Comparison of ENCODE assay signal across 12 mouse cellular contexts in genomic region chr5:144289769-144290440, GRCm38 (mm10). TPM values are rescaled to one million over a fixed set of nuclear protein-coding genes. Genes with fewer than 3 reads are reported as not detected.
DNase-seq lines count a peak whose midpoint lies in the region; ATAC-seq and TF ChIP-seq lines count a peak whose summit lies in the region.
"Had no signal": no experiment of that assay in that cellular context is flagged by ENCODE, and none has a peak within 500 bp of the region (broad histone marks: within the 10 kb centered on the region; RNA-seq: fewer than 3 reads in every experiment).

No protein-coding gene starts in this region.

- H3K4me2 ChIP-seq in embryonic facial prominence, embryonic 15.5 days (replicated peaks): no peak overlapping the region
- H3K4me2 ChIP-seq in intestine, embryonic 16.5 days (ENCODE audit: low read depth, low read length): no peak overlapping the region
- H3K4me2 ChIP-seq: liver, embryonic 11.5 days had no signal

- no peak for TF ChIP-seq CTCF in heart, adult 2 months (IDR thresholded peaks at IDR 0.05)
- TF ChIP-seq CTCF in C2C12 (IDR thresholded peaks at IDR 0.05; ENCODE audit: control insufficient read depth, insufficient read depth, insufficient read length): no peak

- no peak for TF ChIP-seq POLR2A in heart, adult 2 months (IDR thresholded peaks at IDR 0.05; ENCODE audit: insufficient read depth, low read depth, low read length)

- H3K9me3 ChIP-seq in embryonic facial prominence, embryonic 15.5 days (replicated peaks): no peaks in the 10 kb centered on the region
- H3K9me3 ChIP-seq in intestine, embryonic 16.5 days (ENCODE audit: control insufficient read depth, low read length): no peaks in the 10 kb centered on the region

- H3K36me3 ChIP-seq in heart, adult 2 months (ENCODE audit: control insufficient read depth, insufficient read depth, low read length): no peaks in the 10 kb centered on the region
- no peaks in the 10 kb centered on the region for H3K36me3 ChIP-seq in C2C12 (ENCODE audit: control insufficient read depth, insufficient read depth)
- no peaks in the 10 kb centered on the region for H3K36me3 ChIP-seq in embryonic facial prominence, embryonic 15.5 days
- no peaks in the 10 kb centered on the region for H3K36me3 ChIP-seq in intestine, embryonic 16.5 days (ENCODE audit: control insufficient read depth, insufficient read depth, low read length)

- H3K27ac ChIP-seq in heart, adult 2 months: peak overlapping the region; percentile 53
- peak overlapping the region; percentile 34; the same call in 1 of the 2 replicates for H3K27ac ChIP-seq in embryonic facial prominence, embryonic 15.5 days (replicated peaks)
- H3K27ac ChIP-seq in intestine, embryonic 16.5 days (ENCODE audit: low read length): peak overlapping the region; percentile 64

- H3K79me3 ChIP-seq in C2C12 (ENCODE audit: low read depth): no peaks in the 10 kb centered on the region

- H3K4me1 ChIP-seq in heart, adult 2 months (ENCODE audit: control insufficient read depth, insufficient read depth, low read length): peaks cover 7% of the 10 kb centered on the region
- H3K4me1 ChIP-seq in embryonic facial prominence, embryonic 15.5 days: peaks cover 10% of the 10 kb centered on the region
- peaks cover 7% of the 10 kb centered on the region for H3K4me1 ChIP-seq in intestine, embryonic 16.5 days (ENCODE audit: control insufficient read depth, insufficient read depth, low read length)

- 42% methylated on average over 4 of the region's 4 CpGs for WGBS in heart, adult 2 months
- WGBS in embryonic facial prominence, embryonic 15.5 days: 78% methylated on average over 4 of the region's 4 CpGs
- 71% methylated on average over 4 of the region's 4 CpGs for WGBS in intestine, embryonic 16.5 days

- intact Hi-C loops in heart, adult 2 months (cut with DNase I): no loop called here
- intact Hi-C loops in heart, postnatal 25 days (cut with DNase I): loop anchor here (5.0 kb wide), 1 partner anchor 67 kb away; the partner anchor contains the start of gene Baiap2l1

- no peak overlapping the region for H3K4me3 ChIP-seq in heart, adult 2 months
- H3K4me3 ChIP-seq in C2C12 (ENCODE audit: insufficient read depth, poor library complexity, severe bottlenecking): no peak overlapping the region
- no peak overlapping the region for H3K4me3 ChIP-seq in embryonic facial prominence, embryonic 15.5 days (replicated peaks)
- no peak overlapping the region for H3K4me3 ChIP-seq in intestine, embryonic 16.5 days (ENCODE audit: low read length)

- H3K27me3 ChIP-seq in heart, adult 2 months (ENCODE audit: control insufficient read depth, insufficient read depth, low read length): no peaks in the 10 kb centered on the region
- no peaks in the 10 kb centered on the region for H3K27me3 ChIP-seq in C2C12 (ENCODE audit: control insufficient read depth, insufficient read depth, insufficient read length)
- H3K27me3 ChIP-seq in embryonic facial prominence, embryonic 15.5 days: no peaks in the 10 kb centered on the region
- no peaks in the 10 kb centered on the region for H3K27me3 ChIP-seq in intestine, embryonic 16.5 days (replicated peaks; ENCODE audit: control insufficient read depth, insufficient read depth, low read length)

- H3K9ac ChIP-seq in heart, adult 2 months (ENCODE audit: low read depth, low read length): no peak overlapping the region
- H3K9ac ChIP-seq in embryonic facial prominence, embryonic 15.5 days: no peak overlapping the region
- no peak overlapping the region for H3K9ac ChIP-seq in intestine, embryonic 16.5 days (ENCODE audit: low read depth, low read length)

- ATAC-seq in embryonic facial prominence, embryonic 15.5 days (ENCODE audit: insufficient number of reproducible peaks, low FRiP score, low TSS enrichment, low read depth): no peak
- ATAC-seq in intestine, embryonic 16.5 days: peak; percentile 89

- no peaks in the 10 kb centered on the region for H3K79me2 ChIP-seq in heart, adult 2 months (replicated peaks; ENCODE audit: control insufficient read depth, insufficient read depth, low read length)
- H3K79me2 ChIP-seq in C2C12 (ENCODE audit: control insufficient read depth, insufficient read depth): peaks cover 9% of the 10 kb centered on the region

- TF ChIP-seq EP300 in heart, adult 2 months (IDR thresholded peaks at IDR 0.05; ENCODE audit: insufficient read depth, low read depth, low read length): no peak

- H3ac ChIP-seq in C2C12 (ENCODE audit: control insufficient read depth, insufficient read length, low read depth): no peak overlapping the region

- no peak for DNase-seq in heart, adult 2 months
- DNase-seq in heart, postnatal 25 days (ENCODE audit: low spot score): no peak
- DNase-seq in urinary bladder, adult 18-20 months (ENCODE audit: low spot score in 2 of 2): no peak
- no peak for DNase-seq in spleen, postnatal 36 days (ENCODE audit: low spot score in 2 of 2)
- no peak for DNase-seq in thymus, postnatal 4 days
- DNase-seq: cerebellum, adult 11 months; kidney, postnatal 36 days; thymus, postnatal 25 days had no signal

TF ChIP-seq in C2C12, 6 proteins besides CTCF, POLR2A, EP300 and RAD21:
- peak; percentile 49 for TF ChIP-seq USF1 (IDR thresholded peaks at IDR 0.05; ENCODE audit: low read depth)
- TF ChIP-seq MAX (IDR thresholded peaks at IDR 0.05): no peak
- TF ChIP-seq CEBPB (IDR thresholded peaks at IDR 0.05; ENCODE audit: low read depth): no peak
- no peak for TF ChIP-seq MYOD1 (IDR thresholded peaks at IDR 0.05; ENCODE audit: control insufficient read depth, insufficient read length, low read depth)
- TF ChIP-seq FOSL1 (IDR thresholded peaks at IDR 0.05; ENCODE audit: insufficient read depth, low read length, poor library complexity, severe bottlenecking): no peak
- no peak for TF ChIP-seq MYOG (IDR thresholded peaks at IDR 0.05; ENCODE audit: control insufficient read depth, extremely low read depth, insufficient read length)

RNA-seq across cellular contexts. Expression of gene Bri3, which starts 45.7 kb away (rescaled TPM):
- total RNA-seq in heart, adult 2 months (2021): 100 to 1,000 TPM; 129 to 152 TPM
- polyA plus RNA-seq in heart, adult 2 months (2012; rRNA removed): 240 and 258 TPM in 2 replicates
- 100 to 1,000 TPM; 114 to 130 TPM for total RNA-seq in heart, postnatal 25 days (2021)
- 121 TPM for polyA plus RNA-seq in C2C12 (2012; fragmentation: generic; extraction: Trizol)
- 112 and 118 TPM in 2 replicates for polyA plus RNA-seq in embryonic facial prominence, embryonic 15.5 days (2015; fragmentation: Nextera tagmentation; extraction: Ambion mirVana)
- polyA plus RNA-seq in intestine, embryonic 16.5 days (2015; fragmentation: Nextera tagmentation; extraction: Ambion mirVana): 111 and 142 TPM in 2 replicates
